Mouse (Mus musculus): ENCODE data around the gene Pik3r2. TPM values are rescaled to one million over a fixed set of nuclear protein-coding genes. Genes with fewer than 3 reads are reported as not detected.

The Pik3r2 gene
- total RNA-seq, 2 experiments from 2014 or later, result 33.9 to 51.4 TPM

GRCm38 (mm10) chr8:70762118-70762517, 14.4 kb downstream of the Pik3r2 start:
- ATAC-seq (replicated peaks; ENCODE audit: low FRiP score, low TSS enrichment, poor library complexity, severe bottlenecking), result no peak

GRCm38 (mm10) chr8:70760775-70761406, 15.6 kb downstream of the Pik3r2 start, which contains the start of gene Mpv17l2:
Gene Mpv17l2, minus strand, starts transcription at chr8:70760946.
- peak; percentile 81 for ATAC-seq (replicated peaks; ENCODE audit: low FRiP score, low TSS enrichment, poor library complexity, severe bottlenecking)

GRCm38 (mm10) chr8:70760350-70760749, 16.2 kb downstream of the Pik3r2 start:
- ATAC-seq (replicated peaks; ENCODE audit: low FRiP score, low TSS enrichment, poor library complexity, severe bottlenecking), result no peak

GRCm38 (mm10) chr8:70758616-70759561, 17.6 kb downstream of the Pik3r2 start:
- no peak for ATAC-seq (replicated peaks; ENCODE audit: low FRiP score, low TSS enrichment, poor library complexity, severe bottlenecking)

- no peak for ATAC-seq (replicated peaks; ENCODE audit: low FRiP score, low TSS enrichment, poor library complexity, severe bottlenecking)
These were observed 18.3 kb downstream of the Pik3r2 start for GRCm38 (mm10) chr8:70758308-70758615.

GRCm38 (mm10) chr8:70757523-70758307, 18.8 kb downstream of the Pik3r2 start:
- no peak for ATAC-seq (replicated peaks; ENCODE audit: low FRiP score, low TSS enrichment, poor library complexity, severe bottlenecking)

- ATAC-seq (replicated peaks; ENCODE audit: low FRiP score, low TSS enrichment, poor library complexity, severe bottlenecking), result no peak
These were observed 20.0 kb downstream of the Pik3r2 start for GRCm38 (mm10) chr8:70756476-70757040.

- no peak for ATAC-seq (replicated peaks; ENCODE audit: low FRiP score, low TSS enrichment, poor library complexity, severe bottlenecking)
These were observed 20.6 kb downstream of the Pik3r2 start for GRCm38 (mm10) chr8:70755661-70756475.

GRCm38 (mm10) chr8:70754871-70755660, 21.4 kb downstream of the Pik3r2 start:
- 0 out of 2 replicates have a peak, but pooled peaks have one; percentile 2 for ATAC-seq (replicated peaks; ENCODE audit: low FRiP score, low TSS enrichment, poor library complexity, severe bottlenecking)

- ATAC-seq (replicated peaks; ENCODE audit: low FRiP score, low TSS enrichment, poor library complexity, severe bottlenecking), result peak; percentile 95
These were observed 22.3 kb downstream of the Pik3r2 start, which contains the start of gene Rab3a for GRCm38 (mm10) chr8:70754043-70754870. Gene Rab3a, plus strand, starts transcription at chr8:70754679.

- ATAC-seq (replicated peaks; ENCODE audit: low FRiP score, low TSS enrichment, poor library complexity, severe bottlenecking), result no peak
These were observed 23.4 kb downstream of the Pik3r2 start for GRCm38 (mm10) chr8:70753151-70753550.

GRCm38 (mm10) chr8:70752000-70752764, 24.3 kb downstream of the Pik3r2 start:
- ATAC-seq (replicated peaks; ENCODE audit: low FRiP score, low TSS enrichment, poor library complexity, severe bottlenecking), result no peak

GRCm38 (mm10) chr8:70750128-70750680, 26.3 kb downstream of the Pik3r2 start:
- no peak for ATAC-seq (replicated peaks; ENCODE audit: low FRiP score, low TSS enrichment, poor library complexity, severe bottlenecking)

- ATAC-seq (replicated peaks; ENCODE audit: low FRiP score, low TSS enrichment, poor library complexity, severe bottlenecking), result no peak
These were observed 27.3 kb downstream of the Pik3r2 start for GRCm38 (mm10) chr8:70749097-70749674.

- ATAC-seq (replicated peaks; ENCODE audit: low FRiP score, low TSS enrichment, poor library complexity, severe bottlenecking), result no peak
These were observed 28.0 kb downstream of the Pik3r2 start for GRCm38 (mm10) chr8:70748246-70749096.
